Mouse (Mus musculus): ENCODE measurements around the gene Gstt2.

DNA sequence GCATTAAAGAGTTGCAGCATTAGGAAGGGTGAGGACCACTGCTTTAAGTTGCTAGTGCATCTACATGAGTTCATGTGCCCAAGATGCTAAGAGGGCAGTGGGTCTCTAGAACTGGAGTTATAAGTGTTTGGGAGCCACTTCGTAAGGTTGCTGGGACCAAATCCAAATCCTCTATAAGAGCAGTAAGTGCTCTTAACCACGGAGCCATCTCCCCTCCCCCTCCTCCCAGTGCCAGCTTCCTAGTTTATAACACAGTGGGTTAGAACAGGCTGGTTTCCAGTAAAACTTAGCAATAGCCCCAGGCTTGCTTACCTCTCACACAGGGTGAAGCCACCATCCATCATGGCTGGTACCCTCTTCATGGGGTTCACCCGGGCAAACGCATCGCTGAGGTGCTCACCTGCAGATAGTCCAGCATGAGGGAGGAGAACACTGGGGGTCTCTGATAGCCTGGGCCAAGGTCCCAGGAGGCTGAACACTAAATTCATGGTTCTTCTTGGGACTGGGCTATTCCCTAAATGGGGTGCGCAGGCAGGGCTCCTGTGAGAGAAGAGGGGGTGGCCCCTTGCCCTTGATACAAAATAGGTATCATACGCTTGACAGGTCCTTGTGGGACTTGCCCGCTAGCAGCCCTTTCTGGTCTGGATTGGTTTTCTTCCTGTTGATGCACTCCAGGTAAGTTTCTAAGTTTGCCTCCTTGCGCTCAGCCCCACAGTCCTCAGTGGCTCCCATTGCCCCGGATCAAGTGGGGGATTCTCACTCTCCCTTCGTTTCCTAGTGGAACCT is 40.3 kb downstream of the Gstt2 start:
- no peak for TF ChIP-seq CTCF (IDR thresholded peaks at IDR 0.05; ENCODE audit: low read depth, low read length)
- no peak for TF ChIP-seq POLR2A (IDR thresholded peaks at IDR 0.05; ENCODE audit: extremely low read depth, insufficient read depth, low read length)
